Mouse (Mus musculus): ENCODE data around the gene Anapc7.
A peak's percentile ranks its signal among the peaks of the same experiment; 100 is the strongest.
"Not testable (repeated sequence)": the region's sequence is repeated elsewhere in the genome, so short reads cannot be mapped to it uniquely, and the experiment has no call there.

Anapc7 gene

DNA sequence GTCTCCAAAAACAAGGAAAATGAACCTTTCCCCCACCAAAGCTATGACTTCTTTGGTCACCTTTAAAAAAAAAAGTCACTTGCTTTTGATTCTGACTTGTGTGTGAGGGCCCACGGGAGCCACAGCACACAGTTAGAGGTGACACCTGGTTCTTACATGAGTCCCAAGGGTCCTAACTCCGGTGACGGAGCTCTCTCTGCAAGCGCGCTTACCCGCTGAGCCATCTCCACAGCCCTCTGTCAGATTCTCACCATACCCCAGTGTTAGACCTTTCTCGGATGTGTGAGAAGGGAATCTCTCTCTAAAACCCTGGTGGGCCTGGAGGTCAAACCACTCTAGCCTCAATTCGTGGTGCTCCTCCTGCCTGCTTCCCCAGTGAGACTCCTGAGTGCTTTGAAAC is 24.0 kb upstream of the Anapc7 start:
- DNase-seq (ENCODE audit: low read depth, low spot score): peak; percentile 66
- H3K27me3 ChIP-seq (ENCODE audit: control insufficient read depth, insufficient read depth, low read length, poor library complexity, severe bottlenecking): no peaks in the 10 kb centered on the region
- peaks cover 2% of the 10 kb centered on the region; the same call in 1 of the 2 replicates for H3K36me3 ChIP-seq (ENCODE audit: control insufficient read depth, insufficient read depth, low read length, poor library complexity, severe bottlenecking)

DNA sequence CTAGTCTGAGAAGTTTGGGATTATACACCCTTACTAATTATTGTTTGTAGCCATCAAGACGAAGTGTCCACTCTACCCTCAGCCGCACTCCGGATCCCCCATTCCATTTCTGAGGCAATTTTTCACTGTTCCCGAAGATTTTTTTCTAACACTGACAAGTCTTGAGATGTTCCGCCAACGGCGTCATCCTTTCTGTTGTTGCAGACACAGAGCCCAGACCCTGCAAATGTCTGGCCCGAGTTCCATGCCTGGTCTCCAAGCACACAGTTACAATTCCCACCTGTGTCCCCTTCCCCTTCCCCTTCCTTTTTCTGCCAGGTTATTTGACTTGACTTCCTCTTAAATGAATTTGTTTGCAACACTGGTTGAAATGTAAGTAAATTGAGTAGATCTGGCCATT is 21.6 kb upstream of the Anapc7 start:
- H3K36me3 ChIP-seq (ENCODE audit: control insufficient read depth, insufficient read depth, low read length, poor library complexity, severe bottlenecking): peaks cover 14% of the 10 kb centered on the region; the same call in 1 of the 2 replicates
- H3K27me3 ChIP-seq (ENCODE audit: control insufficient read depth, insufficient read depth, low read length, poor library complexity, severe bottlenecking): no peaks in the 10 kb centered on the region
- no peak for DNase-seq (ENCODE audit: low read depth, low spot score)

DNA sequence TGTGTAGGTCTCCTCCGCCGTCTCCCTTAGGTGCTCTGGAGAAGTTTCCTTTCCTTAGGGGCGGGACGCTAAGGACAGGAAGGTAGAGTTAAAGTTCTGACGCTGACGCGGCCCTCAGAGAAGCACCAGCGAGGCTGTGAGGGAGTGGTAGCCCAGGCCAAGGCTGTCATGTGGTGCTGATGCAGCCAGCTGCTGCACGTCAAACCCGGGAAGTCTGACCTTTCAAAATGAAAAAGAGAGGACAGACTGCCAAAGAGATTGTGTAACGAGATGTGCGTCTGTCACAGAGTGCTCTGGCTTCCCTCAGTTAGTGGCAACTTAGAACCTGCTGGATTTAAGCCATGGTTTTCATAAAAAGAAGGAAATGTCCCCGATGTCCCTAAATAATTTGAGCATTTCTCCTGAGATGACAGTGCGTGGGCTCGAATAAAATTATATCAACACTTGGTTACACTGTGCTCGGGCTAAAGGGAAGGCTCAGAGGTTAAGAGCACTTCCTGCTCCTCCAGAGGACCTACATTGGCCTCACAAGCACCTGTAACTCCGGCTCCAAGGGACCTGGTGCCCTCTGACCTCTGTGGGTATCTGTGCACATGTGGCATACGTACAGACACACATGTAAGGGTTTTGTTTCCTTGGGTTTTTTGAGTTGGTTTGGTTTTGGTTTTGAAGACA is 20.7 kb upstream of the Anapc7 start:
- Histone ChIP-seq H3K36me3 (ENCODE audit: control insufficient read depth, insufficient read depth, low read length, poor library complexity, severe bottlenecking) (peaks cover 17% of the 10 kb centered on the region; the same call in 1 of the 2 replicates), H3K27me3 (ENCODE audit: control insufficient read depth, insufficient read depth, low read length, poor library complexity, severe bottlenecking) (no peaks in the 10 kb centered on the region)

DNA sequence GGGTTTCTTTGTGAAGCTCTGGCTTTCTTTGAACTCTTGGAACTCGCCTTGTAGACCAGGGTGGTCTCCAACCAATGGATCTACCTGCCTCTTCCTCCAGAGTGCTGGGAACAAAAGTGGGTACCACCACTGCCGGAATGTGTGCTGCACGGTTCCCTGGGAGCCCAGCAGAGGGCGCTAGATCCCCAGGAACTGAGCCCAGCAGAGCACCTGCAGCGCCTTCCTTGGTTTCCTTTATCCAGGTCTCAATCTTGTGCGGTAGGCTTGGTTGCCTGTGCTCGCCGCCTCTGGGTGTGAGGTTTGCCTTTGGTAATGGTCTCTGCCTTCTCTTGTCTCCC is 20.2 kb upstream of the Anapc7 start:
- peaks cover 17% of the 10 kb centered on the region; the same call in 1 of the 2 replicates for H3K36me3 ChIP-seq (ENCODE audit: control insufficient read depth, insufficient read depth, low read length, poor library complexity, severe bottlenecking)
- H3K27me3 ChIP-seq (ENCODE audit: control insufficient read depth, insufficient read depth, low read length, poor library complexity, severe bottlenecking): no peaks in the 10 kb centered on the region
- DNase-seq (ENCODE audit: low read depth, low spot score): peak; percentile 67

More for the DNA sequence above, 20.7 kb upstream of the Anapc7 start:
- DNase-seq (ENCODE audit: low read depth, low spot score): no peak

DNA sequence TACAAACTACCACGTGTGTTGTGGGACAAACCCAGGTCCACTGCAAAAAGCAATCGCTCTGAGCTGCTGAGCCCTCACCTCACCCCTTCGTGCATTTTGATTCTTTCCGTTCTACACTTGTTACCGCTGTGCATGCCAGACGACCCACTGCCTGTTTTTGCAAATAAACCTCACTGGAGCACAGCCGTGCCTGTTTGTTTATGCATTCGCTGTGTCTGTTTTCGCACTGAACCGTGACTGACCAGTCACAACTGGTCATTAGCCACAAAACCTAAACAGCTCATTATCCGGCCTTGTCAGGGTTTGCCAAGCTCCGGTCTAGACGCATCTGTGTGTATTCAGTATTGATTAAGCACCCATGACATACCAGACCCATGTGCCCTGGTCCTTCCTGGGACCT is 19.3 kb upstream of the Anapc7 start:
- DNase-seq (ENCODE audit: low read depth, low spot score): no peak
- Histone ChIP-seq H3K27me3 (ENCODE audit: control insufficient read depth, insufficient read depth, low read length, poor library complexity, severe bottlenecking) (no peaks in the 10 kb centered on the region), H3K36me3 (ENCODE audit: control insufficient read depth, insufficient read depth, low read length, poor library complexity, severe bottlenecking) (peaks cover 22% of the 10 kb centered on the region)

DNA sequence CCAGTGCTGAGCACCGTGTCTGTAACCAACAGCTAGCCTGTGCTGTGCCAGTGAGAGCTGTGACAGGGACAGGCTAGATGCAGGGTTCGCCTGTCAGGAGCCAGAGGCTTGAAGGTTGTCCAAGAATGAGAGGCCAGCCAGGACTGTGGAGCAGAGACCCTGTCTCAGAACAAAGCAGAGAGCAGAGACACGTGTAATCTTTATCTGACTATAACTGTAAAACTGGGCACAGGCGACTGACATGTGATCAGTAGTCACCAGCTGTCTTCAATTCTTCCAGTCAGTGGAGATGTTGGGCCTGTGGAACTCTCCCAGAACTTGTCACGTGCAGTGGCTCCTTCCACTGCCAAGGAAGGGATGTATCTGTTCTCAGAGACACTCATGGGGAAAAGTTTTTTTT is 18.7 kb upstream of the Anapc7 start:
- H3K27me3 ChIP-seq (ENCODE audit: control insufficient read depth, insufficient read depth, low read length, poor library complexity, severe bottlenecking): no peaks in the 10 kb centered on the region
- H3K36me3 ChIP-seq (ENCODE audit: control insufficient read depth, insufficient read depth, low read length, poor library complexity, severe bottlenecking): peaks cover 22% of the 10 kb centered on the region
- no peak for DNase-seq (ENCODE audit: low read depth, low spot score)

DNA sequence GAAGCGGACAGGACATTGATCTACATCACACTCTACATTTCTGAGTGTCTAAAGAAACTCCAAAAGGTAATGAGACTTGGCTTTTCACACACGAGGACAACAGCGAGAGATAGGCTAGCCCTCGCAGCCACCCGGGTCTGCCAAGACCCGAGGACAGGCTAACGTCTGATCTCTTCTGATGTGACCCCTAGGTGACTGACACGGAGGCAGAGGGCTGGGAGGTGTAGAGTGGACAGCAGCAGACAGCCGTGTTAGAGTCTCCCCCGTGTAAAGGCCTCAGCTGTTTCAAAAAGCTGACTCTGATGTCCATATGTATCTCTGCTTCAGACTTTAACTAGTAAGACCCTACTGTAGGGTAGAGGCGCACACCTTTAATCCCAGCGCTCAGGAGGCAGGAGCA is 18.1 kb upstream of the Anapc7 start:
- Histone ChIP-seq H3K36me3 (ENCODE audit: control insufficient read depth, insufficient read depth, low read length, poor library complexity, severe bottlenecking) (peaks cover 22% of the 10 kb centered on the region), H3K27me3 (ENCODE audit: control insufficient read depth, insufficient read depth, low read length, poor library complexity, severe bottlenecking) (no peaks in the 10 kb centered on the region)
- DNase-seq (ENCODE audit: low read depth, low spot score): no peak

DNA sequence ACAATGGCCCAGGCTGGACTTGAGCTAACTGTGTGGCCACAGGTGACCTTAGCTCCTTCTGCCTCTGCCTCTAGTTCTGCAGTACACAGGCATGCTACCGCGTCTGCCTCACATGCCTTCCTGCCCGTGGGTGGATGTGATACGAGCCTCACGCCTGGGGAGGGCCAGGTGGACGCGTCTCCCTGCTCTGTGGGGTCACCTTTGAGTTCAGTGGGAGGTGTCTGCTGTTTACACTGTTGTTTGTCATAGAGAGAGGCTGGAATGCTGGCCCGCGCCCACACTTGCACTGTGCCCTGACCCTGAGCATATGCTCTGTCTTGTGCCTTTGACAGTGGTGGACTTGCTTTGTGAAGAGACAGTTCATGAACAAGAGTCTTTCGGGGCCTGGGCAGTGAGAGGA is 16.0 kb upstream of the Anapc7 start:
- Histone ChIP-seq H3K36me3 (ENCODE audit: control insufficient read depth, insufficient read depth, low read length, poor library complexity, severe bottlenecking) (peaks cover 26% of the 10 kb centered on the region), H3K27me3 (ENCODE audit: control insufficient read depth, insufficient read depth, low read length, poor library complexity, severe bottlenecking) (no peaks in the 10 kb centered on the region)
- no peak for DNase-seq (ENCODE audit: low read depth, low spot score)

DNA sequence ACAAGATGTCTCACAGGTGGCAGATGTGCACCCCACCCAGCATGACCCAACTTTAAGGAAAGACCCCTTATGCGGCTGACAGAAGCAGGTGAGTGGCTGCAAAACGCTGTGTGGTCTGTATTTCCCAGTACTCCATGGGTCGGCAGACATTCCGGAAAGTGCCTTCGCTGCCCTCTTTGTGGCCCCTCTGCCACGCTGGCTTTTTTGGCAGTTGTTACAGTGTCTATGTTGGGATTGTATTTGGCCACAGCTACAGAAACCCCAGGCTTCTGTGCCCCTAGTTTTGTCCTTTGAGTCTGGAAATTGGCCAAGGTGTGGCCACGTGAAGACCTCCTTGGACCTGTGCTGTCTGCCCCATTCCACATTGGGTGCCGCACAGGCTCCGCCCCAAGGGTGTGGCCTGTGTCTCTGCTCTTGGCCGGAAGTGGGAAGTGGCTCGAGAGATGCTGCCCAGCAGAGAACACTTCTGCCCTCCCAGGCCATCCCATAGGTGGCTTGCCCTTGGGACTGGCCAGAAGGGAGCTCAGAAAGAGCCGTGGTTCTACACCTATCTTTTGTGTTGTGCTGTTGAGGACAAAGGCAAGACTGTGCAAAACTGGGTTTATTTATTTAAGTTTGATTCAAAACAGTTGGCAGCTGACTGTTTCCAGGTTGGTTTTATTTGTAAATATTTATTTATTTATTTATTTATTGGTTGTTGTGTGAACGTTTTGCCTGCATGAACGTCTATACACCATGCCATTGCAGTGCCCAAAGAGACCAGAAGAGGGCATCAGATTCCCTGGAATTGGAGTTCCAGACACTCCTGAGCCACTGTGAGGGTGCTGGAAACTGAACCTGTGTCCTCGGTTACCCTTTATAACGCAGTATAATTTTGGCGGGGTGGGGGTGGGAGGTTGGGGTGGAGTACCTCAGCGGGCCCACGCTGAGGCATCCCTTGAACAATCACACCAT is 11.5 kb upstream of the Anapc7 start:
- H3K27me3 ChIP-seq (ENCODE audit: control insufficient read depth, insufficient read depth, low read length, poor library complexity, severe bottlenecking): no peaks in the 10 kb centered on the region
- no peak for DNase-seq (ENCODE audit: low read depth, low spot score)
- H3K36me3 ChIP-seq (ENCODE audit: control insufficient read depth, insufficient read depth, low read length, poor library complexity, severe bottlenecking): peaks cover 15% of the 10 kb centered on the region

DNA sequence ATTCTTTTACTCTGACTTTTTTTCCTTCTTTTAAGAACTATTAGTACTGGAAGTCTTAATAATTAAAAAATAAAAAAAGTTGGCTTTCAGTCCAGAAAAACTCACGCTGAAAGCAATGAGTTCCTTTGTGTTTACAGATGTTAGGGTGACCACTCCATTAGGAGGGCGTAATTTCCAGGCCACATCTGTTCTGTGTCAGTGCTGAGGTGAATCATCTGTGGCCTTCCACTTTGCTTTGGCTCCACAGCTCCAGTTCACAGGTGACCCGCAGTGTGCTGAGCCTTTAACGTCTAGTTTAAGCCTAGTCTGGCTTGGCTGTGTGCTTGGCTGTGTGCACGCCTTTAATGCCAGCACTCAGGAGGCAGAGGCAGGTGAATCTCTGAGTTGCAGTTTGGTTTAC is 9.6 kb upstream of the Anapc7 start:
- Histone ChIP-seq H3K27me3 (ENCODE audit: control insufficient read depth, insufficient read depth, low read length, poor library complexity, severe bottlenecking) (no peaks in the 10 kb centered on the region), H3K36me3 (ENCODE audit: control insufficient read depth, insufficient read depth, low read length, poor library complexity, severe bottlenecking) (peaks cover 8% of the 10 kb centered on the region)
- no peak for DNase-seq (ENCODE audit: low read depth, low spot score)

DNA sequence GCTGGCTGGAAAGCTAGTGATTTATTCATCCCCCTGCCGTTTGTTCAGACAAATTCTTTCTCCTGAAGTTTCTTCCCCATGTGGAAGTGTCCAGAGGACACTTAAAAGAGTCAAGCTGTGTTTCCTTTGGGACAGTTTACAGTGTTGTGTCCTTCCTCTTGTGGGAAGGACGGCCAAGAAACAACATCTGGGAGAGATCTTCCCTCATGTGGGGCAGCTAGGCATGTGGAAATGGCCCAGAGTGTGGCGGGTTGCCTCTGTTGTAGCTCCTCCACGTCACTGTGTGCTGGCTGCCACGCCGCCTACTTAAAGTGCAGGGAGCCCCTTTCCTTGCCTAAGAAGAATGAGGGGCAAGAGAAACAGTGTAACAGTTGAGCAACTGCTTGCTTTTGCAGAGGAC is 8.7 kb upstream of the Anapc7 start:
- no peaks in the 10 kb centered on the region for H3K27me3 ChIP-seq (ENCODE audit: control insufficient read depth, insufficient read depth, low read length, poor library complexity, severe bottlenecking)
- peaks cover 8% of the 10 kb centered on the region; the same call in 1 of the 2 replicates for H3K36me3 ChIP-seq (ENCODE audit: control insufficient read depth, insufficient read depth, low read length, poor library complexity, severe bottlenecking)
- no peak for DNase-seq (ENCODE audit: low read depth, low spot score)

DNA sequence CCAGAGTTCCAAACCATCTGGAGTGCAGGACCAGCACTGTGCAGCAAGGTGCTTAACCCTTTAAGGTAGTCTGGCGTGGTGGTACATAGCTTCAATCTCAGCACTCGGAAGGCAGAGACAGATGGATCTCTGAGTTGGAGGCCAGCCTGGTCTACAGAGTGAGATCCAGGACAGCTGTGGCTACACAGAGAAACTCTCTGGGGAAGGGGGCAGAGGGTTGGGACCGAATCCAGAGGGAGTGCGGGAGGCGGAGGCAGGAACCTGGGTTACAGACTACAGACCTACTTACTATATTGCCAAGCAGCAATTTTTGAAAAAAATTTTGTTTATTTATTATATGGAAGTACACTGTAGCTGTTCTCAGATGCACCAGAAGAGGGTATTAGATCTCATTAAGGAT is 7.1 kb upstream of the Anapc7 start:
- Histone ChIP-seq H3K36me3 (ENCODE audit: control insufficient read depth, insufficient read depth, low read length, poor library complexity, severe bottlenecking) (peaks cover 8% of the 10 kb centered on the region; the same call in 1 of the 2 replicates), H3K27me3 (ENCODE audit: control insufficient read depth, insufficient read depth, low read length, poor library complexity, severe bottlenecking) (no peaks in the 10 kb centered on the region)
- no peak for DNase-seq (ENCODE audit: low read depth, low spot score)

DNA sequence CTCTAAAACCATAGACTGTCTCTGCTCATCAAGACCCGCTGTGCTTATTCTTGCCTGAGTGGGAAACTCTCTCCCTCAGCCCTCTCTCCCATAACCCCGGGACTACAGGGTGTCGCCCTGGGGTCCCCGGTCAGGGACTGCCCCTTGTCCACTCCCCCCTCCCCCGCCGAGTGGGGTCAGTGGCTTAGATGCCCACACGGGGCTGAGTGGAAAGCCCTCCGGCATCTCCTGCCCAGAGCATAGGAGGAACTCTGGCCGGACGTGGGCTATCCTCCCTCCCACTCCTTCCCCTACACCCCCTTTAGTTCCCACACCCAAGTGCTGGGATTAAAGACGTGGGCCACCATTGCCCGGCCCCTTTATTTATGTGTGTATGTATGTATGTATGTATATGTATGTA is 6.0 kb upstream of the Anapc7 start:
- DNase-seq (ENCODE audit: low read depth, low spot score): no peak
- Histone ChIP-seq H3K36me3 (ENCODE audit: control insufficient read depth, insufficient read depth, low read length, poor library complexity, severe bottlenecking) (0 out of 2 replicates have a peak, but pooled peaks cover 2% of the 10 kb centered on the region), H3K27me3 (ENCODE audit: control insufficient read depth, insufficient read depth, low read length, poor library complexity, severe bottlenecking) (no peaks in the 10 kb centered on the region)

DNA sequence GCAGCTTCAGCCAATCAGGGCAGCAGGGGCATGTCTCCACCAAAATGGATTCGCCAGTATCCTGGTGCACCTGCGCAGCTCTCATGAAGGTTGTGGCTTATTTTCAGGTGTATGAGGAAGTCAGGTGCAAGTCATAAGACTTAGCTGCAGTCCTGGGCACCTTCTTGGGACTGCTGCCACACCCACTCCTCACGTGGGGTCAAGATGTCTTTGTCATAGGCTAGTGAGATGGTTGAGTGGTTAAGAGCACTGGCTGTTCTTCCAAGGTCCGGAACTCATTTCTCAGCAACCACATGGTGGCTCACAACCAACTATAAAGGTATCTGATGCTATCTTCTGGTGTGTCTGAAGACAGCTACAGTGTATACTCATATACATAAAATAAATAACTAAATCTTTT is 817 bp upstream of the Anapc7 start:
- peak; percentile 62 for DNase-seq (ENCODE audit: low read depth, low spot score)
- H3K27me3 ChIP-seq (ENCODE audit: control insufficient read depth, insufficient read depth, low read length, poor library complexity, severe bottlenecking); H3K36me3 ChIP-seq (ENCODE audit: control insufficient read depth, insufficient read depth, low read length, poor library complexity, severe bottlenecking): not testable (repeated sequence)
